Mouse (Mus musculus) adrenal gland, adult 2 months (tissue): Measurements from ENCODE around the gene Fut8. TPM values are rescaled to one million over a fixed set of nuclear protein-coding genes. Genes with fewer than 3 reads are reported as not detected.
"Not testable (repeated sequence)": the region's sequence is repeated elsewhere in the genome, so short reads cannot be mapped to it uniquely, and the experiment has no call there.

ENCODE experiments used
- DNase-seq: peaks from one replicate; pipeline ENCODE4 v3.0.0; 2021
- polyA plus RNA-seq: library from polyadenylated mRNA; depleted of rRNA; stranded (reverse); fragments of >200 nt; gene quantifications from 2 replicates; pipeline ENCODE4 v1.2.3, GENCODE M21; 2012
- total RNA-seq, 2 experiments: library from RNA; stranded (reverse); gene quantifications; 2 replicates each; pipeline ENCODE4 v1.2.3; 2021

Gene Fut8
- total and polyA plus RNA-seq, 3 experiments = 18.5 to 43.7 (median 35.9) TPM

DNA sequence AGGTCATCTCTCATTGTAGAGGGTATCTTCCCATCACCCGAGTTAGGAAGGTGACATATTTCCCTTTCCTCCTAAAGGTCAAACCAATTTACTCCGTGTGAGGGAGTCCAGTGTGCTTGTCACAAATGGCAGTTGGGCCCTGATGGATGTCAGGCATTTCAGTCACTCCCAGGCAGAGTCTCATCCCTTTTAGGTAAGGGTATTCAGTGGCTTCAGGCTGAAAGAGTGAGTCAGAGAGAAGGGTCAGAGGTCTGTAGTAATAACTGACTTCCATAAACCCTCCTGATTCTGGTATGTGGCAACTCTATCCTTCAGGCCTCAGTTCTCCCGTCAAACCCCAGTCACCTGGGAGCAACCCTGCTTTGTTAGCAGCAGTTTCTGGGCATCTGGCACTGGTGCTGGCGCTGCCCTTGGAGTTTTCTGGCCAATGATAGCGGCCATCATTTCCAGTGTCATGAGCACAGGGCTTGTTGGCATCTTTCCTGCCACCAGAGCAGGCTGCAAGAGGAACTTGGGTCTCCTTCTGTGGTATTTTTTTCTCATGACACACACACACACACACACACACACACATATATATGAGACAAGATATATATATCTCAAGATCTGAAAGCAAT, 262.6 kb downstream of the Fut8 start:
- DNase-seq = peak; percentile 17

DNA sequence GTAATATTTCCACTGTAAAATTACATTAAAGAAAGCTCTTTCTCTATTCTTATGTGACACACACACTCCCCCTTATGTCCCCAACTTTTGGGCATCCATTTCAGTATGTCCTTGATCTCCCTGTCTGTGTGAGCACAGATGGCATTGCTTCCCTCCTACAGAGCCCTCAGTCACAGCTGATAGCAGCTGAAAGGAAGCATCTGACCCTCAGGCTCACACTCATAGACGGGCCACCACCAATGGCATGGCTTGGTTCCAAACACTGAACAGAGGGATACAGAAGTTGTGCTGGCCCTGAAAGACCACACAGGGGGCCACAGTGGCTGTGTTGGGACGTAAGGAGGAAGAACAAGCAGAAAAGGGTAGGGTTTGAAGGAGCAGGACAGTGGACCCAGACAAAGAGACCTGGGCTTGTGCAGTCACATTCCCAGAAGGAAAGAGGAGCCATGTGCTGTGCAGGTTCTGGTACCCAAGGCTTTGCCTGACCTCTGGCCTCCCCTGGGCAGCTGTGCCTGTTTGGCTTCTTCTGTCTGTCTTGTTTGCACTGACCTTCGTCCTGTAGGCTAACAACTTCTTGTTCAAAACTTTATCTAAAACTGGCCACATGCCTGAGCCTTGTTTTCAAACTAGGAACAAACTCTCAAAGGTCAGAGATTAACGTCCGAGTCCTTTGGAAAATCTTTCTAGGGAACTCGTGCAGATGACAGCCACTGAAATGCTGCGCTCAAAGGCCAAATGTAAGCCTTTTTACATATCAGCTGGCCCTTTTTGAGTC, 263.7 kb downstream of the Fut8 start:
- peak; percentile 33 for DNase-seq

DNA sequence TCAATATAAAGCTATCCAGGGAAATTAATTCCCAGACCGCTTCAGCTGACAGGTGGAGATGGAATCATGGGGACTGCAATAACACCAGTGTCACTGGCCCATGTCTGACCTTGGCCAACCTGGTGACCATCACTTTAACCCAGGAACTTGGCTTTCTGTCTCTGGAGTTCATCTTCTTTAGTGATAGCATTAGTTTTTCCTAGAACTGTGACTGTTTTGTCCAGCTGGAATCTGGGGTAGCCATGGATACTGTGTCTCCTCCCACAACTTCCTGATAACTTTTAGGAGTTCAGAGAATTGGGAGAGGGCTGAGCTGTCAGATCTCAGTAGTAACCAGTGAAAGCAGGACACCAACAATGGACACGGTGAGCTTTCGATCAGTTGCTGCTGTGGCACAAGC, 264.3 kb downstream of the Fut8 start:
- no peak for DNase-seq

DNA sequence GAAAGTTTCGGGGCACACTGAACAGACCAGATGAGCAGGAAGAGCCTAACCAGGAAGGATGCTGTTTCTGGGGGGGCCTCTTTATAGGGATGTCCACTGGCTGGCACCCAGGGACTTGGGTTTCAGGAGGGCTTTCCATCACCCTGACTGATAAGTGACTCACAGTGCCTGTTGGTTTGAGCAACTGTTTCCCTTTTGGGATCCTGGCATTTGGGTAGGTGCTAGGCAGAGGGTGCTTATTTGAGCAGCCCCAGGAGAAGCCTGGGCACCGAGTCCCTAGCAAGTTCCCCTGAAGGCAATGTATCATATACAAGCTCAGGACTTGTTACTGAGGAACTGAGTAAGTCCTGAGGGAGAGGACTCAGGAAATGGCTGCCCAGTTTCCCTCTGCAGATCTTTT, 267.5 kb downstream of the Fut8 start:
- no peak for DNase-seq

DNA sequence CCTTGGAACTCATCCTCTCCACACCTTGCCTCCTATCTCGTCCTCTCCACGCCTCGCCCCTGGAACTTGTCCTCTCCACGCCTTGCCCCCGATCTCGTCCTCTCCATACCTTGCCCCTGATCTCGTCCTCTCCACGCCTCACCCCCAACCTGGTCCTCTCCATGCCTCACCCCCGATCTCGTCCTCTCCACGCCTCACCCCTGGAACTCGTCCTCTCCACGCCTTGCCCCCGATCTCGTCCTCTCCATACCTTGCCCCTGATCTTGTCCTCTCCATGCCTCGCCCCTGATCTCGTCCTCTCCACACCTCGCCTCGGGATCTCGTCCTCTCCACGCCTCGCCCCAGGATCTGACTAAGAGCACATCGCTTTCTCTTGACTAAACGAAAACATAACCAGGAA, 269.8 kb downstream of the Fut8 start:
- no peak for DNase-seq

DNA sequence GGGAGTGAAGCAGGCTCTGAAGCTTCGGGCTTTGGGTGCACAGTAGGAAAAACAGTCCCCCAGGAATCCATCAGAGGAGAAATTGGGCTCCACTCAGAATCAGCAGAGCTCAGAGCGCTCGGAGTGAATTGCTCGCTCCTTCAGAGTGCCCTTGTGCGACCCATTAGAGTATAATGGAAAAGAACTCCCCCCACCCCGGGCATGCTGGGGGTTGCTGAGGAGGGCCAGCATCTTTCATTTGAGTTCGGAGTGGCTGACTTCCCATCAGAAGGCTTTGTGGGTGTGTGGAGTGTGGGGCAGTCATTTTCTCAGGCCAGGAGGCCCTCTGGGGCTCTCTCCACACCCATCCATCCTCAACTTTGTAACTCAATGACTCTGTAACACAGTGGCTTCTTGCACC, 272.8 kb downstream of the Fut8 start:
- no peak for DNase-seq

DNA sequence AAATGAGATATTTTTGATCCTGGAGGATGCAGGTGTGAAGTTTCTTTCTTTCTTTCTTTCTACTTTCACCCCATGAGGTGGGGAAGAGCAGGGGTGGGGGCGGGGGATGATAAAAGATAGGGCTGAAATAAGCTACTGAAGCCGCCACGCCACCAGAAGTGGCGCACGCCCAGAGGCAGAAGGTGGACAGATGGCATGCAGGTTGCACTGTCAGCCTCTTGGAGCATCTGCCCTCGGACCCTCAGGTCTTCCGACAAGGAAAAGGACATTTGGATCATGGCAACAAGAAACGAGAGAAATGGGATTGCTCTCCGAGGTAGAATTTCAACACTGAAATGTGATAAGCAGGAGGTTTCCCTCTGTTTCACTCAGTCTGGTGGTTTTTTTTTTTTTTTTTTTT, 273.3 kb downstream of the Fut8 start:
- no peak for DNase-seq

DNA sequence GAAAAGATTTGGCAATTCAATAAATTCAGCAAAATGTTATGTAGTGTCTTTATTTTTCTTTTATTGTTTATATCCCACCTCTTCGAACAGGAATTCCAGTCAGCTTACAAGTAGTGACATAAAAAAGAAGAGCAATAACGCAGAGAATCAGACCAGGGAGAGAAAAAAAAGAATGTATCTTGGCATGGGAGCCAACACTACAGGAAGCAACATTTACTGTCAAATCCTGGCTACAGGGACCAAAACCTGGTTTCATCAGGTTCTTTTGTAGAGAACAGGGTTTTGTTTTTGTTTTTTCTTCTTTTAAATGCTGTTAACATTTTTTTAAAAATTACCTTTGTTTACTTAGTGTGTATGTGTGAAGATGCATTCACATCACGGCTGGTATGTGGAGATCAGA, 273.7 kb downstream of the Fut8 start:
- DNase-seq = no peak

DNA sequence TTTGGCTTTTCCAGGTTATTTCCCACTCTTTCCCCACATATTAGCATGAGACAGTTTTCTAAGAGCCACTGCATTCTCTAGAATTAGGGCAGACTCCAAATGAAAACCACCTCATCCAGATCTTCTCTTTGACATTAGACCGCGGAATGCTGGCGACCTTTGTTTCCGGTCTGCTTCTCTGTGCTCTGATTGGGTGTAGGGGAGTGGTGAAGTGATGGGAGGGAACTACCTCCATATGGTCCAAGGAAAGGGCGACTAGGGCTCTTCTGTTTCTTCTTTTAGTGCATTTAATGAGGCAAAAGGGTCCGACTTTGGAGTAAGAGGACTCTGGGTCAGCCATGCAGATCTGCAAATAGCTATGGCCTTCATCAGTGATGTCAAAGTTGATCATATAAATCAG, 278.9 kb downstream of the Fut8 start:
- DNase-seq = no peak

DNA sequence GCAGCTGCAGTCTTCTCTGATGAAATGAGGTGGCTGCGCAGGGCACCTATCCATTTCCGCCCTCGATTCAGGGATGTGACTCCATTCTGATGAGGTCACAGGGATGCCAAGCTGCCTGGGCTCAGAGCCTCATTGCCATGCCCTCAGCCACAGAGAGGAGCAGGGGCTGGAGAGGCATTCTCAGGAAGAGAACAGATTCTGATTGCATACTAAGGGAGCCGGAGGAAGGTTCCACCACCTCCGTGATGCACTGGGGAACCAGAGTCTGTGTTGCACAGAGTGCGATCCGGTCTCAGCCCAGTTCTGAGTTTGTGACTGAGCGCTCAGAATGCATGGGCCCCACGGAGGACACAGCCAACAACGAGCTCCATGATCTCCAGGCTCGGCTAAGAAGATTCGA, 279.8 kb downstream of the Fut8 start:
- no peak for DNase-seq

DNA sequence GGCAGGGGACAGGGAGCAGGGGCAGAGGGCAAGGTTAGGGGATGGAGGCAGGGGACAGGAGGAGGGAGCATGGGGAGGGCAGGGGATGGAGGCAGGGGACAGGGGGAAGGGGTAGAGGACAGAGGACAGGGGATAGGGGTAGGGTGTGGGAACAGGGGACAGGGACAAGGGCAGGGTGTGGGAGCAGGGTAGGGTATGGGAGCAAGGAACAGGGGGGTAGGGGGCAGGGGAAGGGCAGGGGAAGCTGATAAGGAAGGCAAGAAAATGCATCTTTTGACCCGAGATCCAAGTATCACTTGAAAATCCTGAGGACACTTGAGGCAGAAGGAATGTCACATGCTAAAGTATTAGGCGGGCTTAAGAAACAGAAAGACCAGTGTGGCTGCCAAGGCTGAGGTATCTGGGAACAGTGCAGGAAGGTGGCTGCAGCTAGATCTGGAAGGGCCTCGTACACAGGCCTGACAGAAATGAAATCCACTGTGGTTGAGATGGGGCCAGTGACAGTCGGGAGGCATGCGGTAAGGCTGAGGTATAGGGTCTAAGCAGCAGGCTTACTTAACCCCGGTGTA, 281.7 kb downstream of the Fut8 start:
- DNase-seq = no peak

DNA sequence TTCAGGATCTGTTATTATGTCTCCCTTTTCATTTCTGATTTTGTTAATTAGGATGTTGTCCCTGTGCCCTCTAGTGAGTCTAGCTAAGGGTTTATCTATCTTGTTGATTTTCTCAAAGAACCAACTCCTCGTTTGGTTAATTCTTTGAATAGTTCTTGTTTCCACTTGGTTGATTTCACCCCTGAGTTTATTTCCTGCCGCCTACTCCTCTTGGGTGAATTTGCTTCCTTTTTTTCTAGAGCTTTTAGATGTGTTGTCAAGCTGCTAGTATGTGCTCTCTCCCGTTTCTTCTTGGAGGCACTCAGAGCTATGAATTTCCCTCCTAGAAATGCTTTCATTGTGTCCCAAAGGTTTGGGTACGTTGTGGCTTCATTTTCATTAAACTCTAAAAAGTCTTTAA, 286.1 kb downstream of the Fut8 start:
- DNase-seq = not testable (repeated sequence)
